Mouse (Mus musculus): ENCODE data around the gene Slc6a19.

DNA sequence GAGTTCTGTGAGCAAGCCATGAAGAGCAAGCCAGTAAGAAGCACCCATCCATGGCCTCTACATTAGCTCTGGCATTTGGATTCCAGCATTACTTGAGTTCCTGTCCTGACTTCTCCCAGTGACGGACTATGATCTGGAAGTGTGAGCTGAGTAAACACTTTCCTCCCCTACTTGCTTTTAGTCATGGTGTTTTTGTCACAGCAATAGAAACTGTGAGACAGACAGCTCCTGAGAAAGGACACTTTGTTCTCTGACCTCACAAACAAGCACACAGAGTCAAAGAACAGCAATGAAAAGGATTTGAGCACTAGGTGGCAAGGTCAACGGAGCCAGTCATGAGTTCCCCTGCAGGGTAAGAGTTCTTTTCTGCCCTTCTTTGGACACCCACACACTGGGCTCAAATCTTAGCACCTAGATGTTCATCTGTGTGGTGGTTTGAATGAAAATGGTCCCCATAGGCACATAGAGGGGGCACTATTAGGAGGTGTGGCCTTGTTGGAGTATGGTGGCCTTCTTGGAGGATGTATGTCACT, 44.4 kb downstream of the Slc6a19 start:
- TF ChIP-seq CTCF (IDR thresholded peaks at IDR 0.05; ENCODE audit: low read depth, low read length) (no peak), POLR2A (IDR thresholded peaks at IDR 0.05; ENCODE audit: insufficient read depth, low read length) (no peak)

Measured in ES-Bruce4 (cell line).